Mouse (Mus musculus): Measurements from ENCODE around the gene Gm37240.

Gene Gm37240

GRCm38 (mm10) chr3:85468995-85469394, 418.3 kb downstream of the Gm37240 start:
- no peak for DNase-seq

- DNase-seq: peak; percentile 56
Measured at GRCm38 (mm10) chr3:85465283-85466025, 421.9 kb downstream of the Gm37240 start.

GRCm38 (mm10) chr3:85460021-85460420, 427.3 kb downstream of the Gm37240 start:
- DNase-seq: no peak

- DNase-seq: no peak
Measured at GRCm38 (mm10) chr3:85456983-85457382, 430.3 kb downstream of the Gm37240 start.

GRCm38 (mm10) chr3:85455453-85455852, 431.9 kb downstream of the Gm37240 start:
- DNase-seq: no peak

GRCm38 (mm10) chr3:85454001-85454400, 433.3 kb downstream of the Gm37240 start:
- no peak for DNase-seq

- peak; percentile 82 for DNase-seq
Measured at GRCm38 (mm10) chr3:85449461-85449860, 437.9 kb downstream of the Gm37240 start.

GRCm38 (mm10) chr3:85442781-85443180, 444.5 kb downstream of the Gm37240 start:
- DNase-seq: no peak

- DNase-seq: no peak
Measured at GRCm38 (mm10) chr3:85442261-85442660, 445.1 kb downstream of the Gm37240 start.

GRCm38 (mm10) chr3:85435406-85435805, 451.9 kb downstream of the Gm37240 start:
- no peak for DNase-seq

- no peak for DNase-seq
Measured at GRCm38 (mm10) chr3:85431208-85431607, 456.1 kb downstream of the Gm37240 start.

GRCm38 (mm10) chr3:85423376-85423997, 463.8 kb downstream of the Gm37240 start:
- DNase-seq: no peak

GRCm38 (mm10) chr3:85421403-85421802, 465.9 kb downstream of the Gm37240 start:
- no peak for DNase-seq

GRCm38 (mm10) chr3:85417663-85418062, 469.7 kb downstream of the Gm37240 start:
- no peak for DNase-seq

GRCm38 (mm10) chr3:85398841-85399240, 488.5 kb downstream of the Gm37240 start:
- DNase-seq: peak; percentile 7

- DNase-seq: peak; percentile 98
Measured at GRCm38 (mm10) chr3:85398483-85398835, 488.9 kb downstream of the Gm37240 start.

GRCm38 (mm10) chr3:85397816-85398482, 489.4 kb downstream of the Gm37240 start:
- peak; percentile 59 for DNase-seq

- DNase-seq: peak; percentile 95
Measured at GRCm38 (mm10) chr3:85393395-85393794, 493.9 kb downstream of the Gm37240 start.

GRCm38 (mm10) chr3:85391756-85392155, 495.6 kb downstream of the Gm37240 start:
- DNase-seq: peak; percentile 14

- no peak for DNase-seq
Measured at GRCm38 (mm10) chr3:85391111-85391510, 496.2 kb downstream of the Gm37240 start.

GRCm38 (mm10) chr3:85385371-85385770, 501.9 kb downstream of the Gm37240 start:
- no peak for DNase-seq

- no peak for DNase-seq
Measured at GRCm38 (mm10) chr3:85383330-85383729, 504.0 kb downstream of the Gm37240 start.

GRCm38 (mm10) chr3:85378703-85379395, 508.5 kb downstream of the Gm37240 start:
- peak; percentile 71 for DNase-seq
